ENCODE assay signal across 13 mouse cellular contexts in the genomic region with DNA sequence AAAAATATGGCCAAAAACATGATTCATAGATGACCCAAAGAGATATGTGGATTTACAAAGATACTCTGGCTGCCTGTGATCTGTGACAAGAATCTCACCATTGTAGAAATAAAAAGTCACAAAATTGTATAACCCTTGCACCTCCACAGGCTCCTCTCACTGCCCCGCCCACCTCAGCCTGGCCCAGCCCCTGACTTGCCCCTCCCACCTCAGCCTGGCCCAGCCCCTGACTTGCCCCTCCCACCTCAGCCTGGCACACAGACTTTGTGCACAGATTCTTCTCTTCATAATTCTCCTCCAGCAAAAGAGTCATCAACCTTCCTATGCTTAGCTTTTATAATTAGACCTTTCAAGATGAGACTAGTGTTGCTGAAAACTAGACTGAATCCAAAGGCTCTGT.
DNase-seq lines count a peak whose midpoint lies in the region; ATAC-seq lines count a peak whose summit lies in the region.
"Had no signal": no experiment of that assay in that cellular context is flagged by ENCODE, and none has a peak within 500 bp of the region (broad histone marks: within the 10 kb centered on the region; RNA-seq: fewer than 3 reads in every experiment).

No protein-coding gene starts in this region.

- ATAC-seq in megakaryocyte-erythroid progenitor cell, adult 5-6 weeks (replicated peaks; ENCODE audit: low FRiP score, low TSS enrichment, poor library complexity, severe bottlenecking), result 0 out of 2 replicates have a peak, but pooled peaks have one; percentile 57
- no peak for ATAC-seq in erythroblast, adult 5-6 weeks (replicated peaks; ENCODE audit: low FRiP score, poor library complexity, severe bottlenecking)
- ATAC-seq: Patski had no signal

- peak; percentile 31 for DNase-seq in adrenal gland, postnatal 14 days
- no peak for DNase-seq in adrenal gland, adult 18-20 months (ENCODE audit: low spot score in 2 of 2)
- peak; percentile 26 for DNase-seq in kidney, postnatal 10 days
- no peak for DNase-seq in kidney, adult 9 months
- DNase-seq in right cerebral cortex, postnatal 14 days, result peak; percentile 22
- no peak for DNase-seq in right cerebral cortex, postnatal 25 days
- DNase-seq: cerebellum, adult 8-10 months; heart, adult 18-20 months; liver; spleen, adult 18-20 months had no signal

Comparison
In these comparisons a context has a peak if more than half of its experiments do, and no peak if none do; other contexts are left out.
1. DNase-seq: peak in adrenal gland, postnatal 14 days (single experiment), kidney, postnatal 10 days (single experiment) and right cerebral cortex, postnatal 14 days (single experiment); none in adrenal gland, adult 18-20 months (0 of 2), kidney, adult 9 months (single experiment) and right cerebral cortex, postnatal 25 days (single experiment).